Mouse (Mus musculus) large intestine, adult 2 months (tissue): ENCODE results near the gene Zfhx3. TPM values are rescaled to one million over a fixed set of nuclear protein-coding genes. Genes with fewer than 3 reads are reported as not detected.

ENCODE experiments used
- DNase-seq: peaks from one replicate; pipeline ENCODE4 v3.0.0-alpha.2; 2012; ENCODE audit warnings: low read depth, low spot score
- WGBS: fragments of 180-500 bp; shearing (Covaris S2); methylation state at CpG from one replicate; pipeline ENCODE4 v1.1.7; 2018; 5-methylcytosine and 5-hydroxymethylcytosine counted together
- polyA plus RNA-seq: library from polyadenylated mRNA; depleted of rRNA; stranded (reverse); fragments of >200 nt; gene quantifications from 2 replicates; pipeline ENCODE4 v1.2.3, GENCODE M21; 2012

Zfhx3 gene
- polyA plus RNA-seq, 1 experiment, result 0.95 TPM

DNA sequence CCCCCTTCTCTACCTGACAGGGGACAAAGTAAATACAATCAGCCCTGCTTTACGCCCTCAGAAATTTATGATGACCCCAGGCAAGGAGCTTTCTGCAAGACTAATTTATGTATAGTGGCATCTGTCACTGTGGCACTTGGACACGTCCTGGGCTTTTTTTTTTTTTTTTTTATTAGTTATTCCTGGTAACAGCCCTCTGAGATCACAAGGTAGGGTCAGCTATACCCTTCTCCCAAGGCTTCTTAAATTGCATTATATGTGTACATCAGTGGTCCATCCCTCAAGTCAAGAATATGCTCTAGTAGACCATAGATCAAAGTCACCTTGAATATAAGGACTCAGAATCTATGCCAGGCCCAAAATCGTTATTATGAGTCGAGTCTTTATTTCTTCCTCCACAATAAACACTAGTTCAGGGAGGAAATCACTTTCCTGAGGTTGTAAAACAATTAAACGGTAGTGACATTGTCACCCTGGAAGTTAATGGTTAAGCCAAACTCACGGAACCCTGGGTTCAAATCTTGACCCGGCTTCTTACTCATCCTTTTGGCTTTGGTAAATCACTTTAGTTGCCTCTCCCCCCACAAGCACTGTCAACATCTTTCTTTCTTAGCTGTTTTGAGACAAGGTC, 621.6 kb downstream of the Zfhx3 start:
- DNase-seq, result peak; percentile 78
- WGBS, result 30% methylated on average over 7 of the region's 7 CpGs

DNA sequence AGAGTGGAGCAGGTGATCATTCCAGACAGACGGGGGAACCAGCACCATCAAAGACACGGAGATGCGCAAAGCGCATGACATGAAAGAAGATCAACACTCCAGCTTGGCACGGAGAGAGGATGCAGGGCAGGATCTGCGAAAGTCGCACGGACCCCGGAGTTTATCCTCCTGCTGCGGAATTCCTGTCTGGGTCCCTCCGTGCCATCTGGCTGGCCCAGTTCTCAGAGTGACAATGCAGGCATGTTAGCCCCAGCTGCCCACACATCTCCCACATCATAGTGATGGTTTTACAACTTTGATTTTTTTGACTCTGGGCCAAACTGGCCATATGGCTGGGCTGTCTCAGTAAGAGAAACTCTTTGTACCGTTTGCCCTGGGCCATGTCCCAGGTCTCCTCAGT, 623.6 kb downstream of the Zfhx3 start:
- no peak for DNase-seq

DNA sequence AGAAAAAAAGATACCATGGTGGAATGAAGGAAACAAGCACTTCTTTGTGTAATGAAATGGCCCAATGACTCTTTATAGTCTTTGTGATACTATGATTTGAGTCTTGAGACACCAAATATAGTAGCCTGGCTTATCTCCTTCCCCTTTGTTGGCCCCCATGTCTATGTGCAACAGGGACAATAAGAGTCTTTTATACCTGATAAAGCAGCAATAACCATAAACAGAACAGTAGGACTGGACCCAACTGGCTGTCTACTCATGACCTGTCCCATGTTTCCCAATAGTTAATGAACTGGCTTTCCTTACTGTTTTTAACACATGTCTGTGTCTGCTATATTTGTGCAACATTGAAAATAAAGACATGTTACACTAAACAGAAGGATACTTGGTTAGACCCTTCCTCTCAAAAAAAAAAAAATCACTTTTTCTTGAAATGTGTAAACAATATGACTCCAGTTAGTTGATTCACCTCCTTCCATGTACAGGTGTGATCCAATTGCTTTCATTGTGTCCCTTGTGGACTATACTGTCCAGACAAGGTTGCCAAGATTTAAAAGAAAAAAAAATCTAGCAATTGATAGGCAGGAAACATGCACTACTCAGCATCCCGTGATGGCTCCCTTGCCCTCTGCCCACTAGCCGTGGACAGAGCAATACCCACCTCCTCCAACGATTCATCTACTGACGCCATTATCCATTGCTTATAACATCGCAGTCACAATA, 631.0 kb downstream of the Zfhx3 start:
- 57% methylated on average over 5 of the region's 5 CpGs for WGBS
- DNase-seq, result no peak

More for the DNA sequence above, 623.6 kb downstream of the Zfhx3 start:
- 38% methylated on average over 12 of the region's 12 CpGs for WGBS

DNA sequence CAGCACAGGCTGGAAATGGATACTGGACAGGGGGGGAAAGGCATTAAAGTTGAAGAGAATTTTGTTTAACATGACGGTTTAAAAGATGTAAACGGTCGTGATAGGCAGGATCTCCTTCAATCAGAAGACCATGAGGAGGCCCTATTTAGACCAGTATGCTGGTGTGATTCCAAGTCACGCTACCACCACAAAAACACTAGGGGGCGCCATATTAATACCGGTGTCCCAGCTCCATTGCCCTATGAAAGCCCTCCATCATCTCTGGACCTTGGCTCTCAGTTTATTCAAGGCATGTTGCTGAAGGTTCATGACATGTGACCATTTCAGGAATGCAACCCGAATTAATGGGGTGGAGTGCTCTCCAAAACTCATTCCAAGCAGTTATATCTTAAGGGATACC, 631.7 kb downstream of the Zfhx3 start:
- DNase-seq, result no peak
- WGBS, result 30% methylated on average over 7 of the region's 7 CpGs

DNA sequence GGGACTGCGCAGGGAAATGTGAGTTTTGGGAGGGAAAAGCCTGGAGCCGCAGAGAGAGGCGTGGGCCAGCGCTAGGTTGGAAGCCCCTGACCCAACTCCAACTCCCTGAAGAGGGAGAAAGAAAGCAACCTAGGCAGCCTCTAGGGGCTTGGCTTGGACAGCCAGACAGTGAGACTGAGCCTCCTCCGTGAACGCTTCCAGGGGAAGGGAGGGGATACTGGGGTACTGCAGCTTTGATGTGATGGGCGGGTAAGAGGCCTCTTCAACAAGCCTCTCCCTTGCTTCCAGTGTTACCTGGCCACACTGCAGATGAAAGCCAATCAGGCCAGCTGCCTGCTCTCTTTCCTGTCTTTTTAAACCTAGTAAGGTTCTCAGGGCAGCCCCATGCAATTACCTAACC, 635.1 kb downstream of the Zfhx3 start:
- no peak for DNase-seq
- 92% methylated on average over 7 of the region's 7 CpGs for WGBS

DNA sequence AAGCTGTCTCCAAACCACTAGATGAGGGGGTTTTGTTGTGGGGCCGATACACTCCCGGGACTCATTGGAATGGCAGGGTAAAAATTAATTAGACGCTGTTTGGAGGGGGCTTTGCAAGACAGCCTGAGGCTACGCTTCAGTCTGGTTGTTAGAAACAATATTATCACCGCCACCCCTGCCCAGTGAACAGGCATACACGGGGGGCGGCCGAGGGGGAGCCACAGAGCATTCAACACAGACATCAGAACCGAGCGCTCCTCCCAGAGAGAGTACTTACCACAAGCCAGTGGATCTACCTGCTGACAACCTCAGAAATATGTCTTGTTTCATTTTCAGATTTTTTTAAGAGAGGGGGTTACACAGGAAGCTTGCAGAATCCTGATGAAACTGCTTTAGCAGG, 635.9 kb downstream of the Zfhx3 start:
- 90% methylated on average over 10 of the region's 10 CpGs for WGBS
- no peak for DNase-seq

DNA sequence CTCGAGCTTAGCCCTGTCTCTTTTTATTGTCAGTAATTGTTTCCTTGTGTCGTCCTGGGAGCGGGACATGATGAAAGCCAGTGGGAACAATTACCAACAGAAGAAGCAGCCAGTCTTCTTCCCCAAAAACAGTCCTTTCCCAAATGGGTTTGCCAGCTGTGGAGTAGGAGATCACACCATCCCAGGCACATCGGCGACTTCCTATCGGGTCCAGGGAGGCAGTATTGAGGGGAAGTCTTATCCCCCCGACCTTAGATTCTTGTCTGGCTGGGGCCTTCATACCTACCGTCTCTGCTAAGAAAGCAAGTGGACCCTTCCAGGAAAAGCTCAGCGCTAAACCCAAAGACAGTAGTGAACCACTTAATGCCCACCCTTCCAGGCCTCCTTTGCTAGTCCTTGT, 637.4 kb downstream of the Zfhx3 start:
- no peak for DNase-seq
- WGBS, result 85% methylated on average over 9 of the region's 9 CpGs

DNA sequence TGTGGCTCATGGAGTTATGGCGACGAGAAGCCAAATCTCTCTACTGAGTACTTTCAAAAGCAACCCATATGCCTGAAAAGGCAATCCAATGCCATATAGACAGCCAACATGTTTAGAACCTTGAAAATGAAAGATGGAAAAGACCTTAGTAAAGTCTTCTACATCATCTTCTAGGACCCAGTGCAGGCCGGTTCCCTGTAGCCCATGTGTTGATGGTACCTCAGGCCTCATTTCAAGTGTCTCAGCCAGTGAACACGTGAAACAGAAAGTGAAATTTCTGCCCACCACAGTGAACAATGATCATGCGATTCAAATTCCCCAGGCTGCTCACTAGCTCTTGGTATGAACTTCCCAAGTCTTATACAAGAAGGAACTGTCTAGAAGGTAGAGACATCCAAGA, 637.9 kb downstream of the Zfhx3 start:
- no peak for DNase-seq
- WGBS, result 83% methylated on average over 5 of the region's 5 CpGs

DNA sequence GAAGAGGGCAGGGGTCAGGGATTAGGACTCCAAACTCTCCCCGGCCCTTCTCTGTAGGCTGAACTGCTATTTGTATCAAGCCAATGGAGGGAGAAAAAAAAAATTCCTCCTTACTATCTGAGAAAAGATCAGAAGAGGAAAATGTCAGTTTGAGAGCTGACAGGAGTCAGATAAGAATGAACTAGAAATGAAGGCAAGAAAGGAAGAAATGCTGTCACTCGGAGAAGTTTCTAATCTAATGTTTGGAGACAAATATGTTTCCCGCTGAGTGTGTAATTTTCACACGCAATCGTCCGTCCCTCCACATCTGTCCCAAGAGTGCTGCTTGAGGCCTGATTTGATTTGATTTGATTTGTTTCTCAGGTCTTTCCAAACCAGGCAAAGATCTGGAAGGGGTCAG, 639.1 kb downstream of the Zfhx3 start:
- no peak for DNase-seq
- 94% methylated on average over 6 of the region's 6 CpGs for WGBS

DNA sequence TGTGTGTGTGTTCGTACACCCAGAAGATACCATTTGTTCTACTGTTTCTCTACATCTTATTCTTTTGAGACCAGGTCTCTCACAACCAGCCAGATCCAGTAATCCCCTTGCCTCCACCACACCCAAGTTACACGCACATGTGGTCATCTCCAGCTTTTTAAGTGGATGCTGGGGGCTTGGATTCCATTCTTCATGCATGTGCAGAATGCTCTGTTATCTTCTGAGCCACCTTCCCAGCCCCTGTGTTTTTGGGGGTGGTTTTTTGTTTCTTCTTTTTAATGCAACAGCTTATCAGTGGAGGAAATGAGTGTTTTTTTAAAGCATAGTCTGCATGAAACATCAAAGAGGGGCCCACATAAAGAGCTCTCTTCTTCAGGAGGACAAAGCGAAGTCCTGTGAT, 639.8 kb downstream of the Zfhx3 start:
- DNase-seq, result no peak
- 90% methylated on average over 3 of the region's 3 CpGs for whole genome bisulfite sequencing

DNA sequence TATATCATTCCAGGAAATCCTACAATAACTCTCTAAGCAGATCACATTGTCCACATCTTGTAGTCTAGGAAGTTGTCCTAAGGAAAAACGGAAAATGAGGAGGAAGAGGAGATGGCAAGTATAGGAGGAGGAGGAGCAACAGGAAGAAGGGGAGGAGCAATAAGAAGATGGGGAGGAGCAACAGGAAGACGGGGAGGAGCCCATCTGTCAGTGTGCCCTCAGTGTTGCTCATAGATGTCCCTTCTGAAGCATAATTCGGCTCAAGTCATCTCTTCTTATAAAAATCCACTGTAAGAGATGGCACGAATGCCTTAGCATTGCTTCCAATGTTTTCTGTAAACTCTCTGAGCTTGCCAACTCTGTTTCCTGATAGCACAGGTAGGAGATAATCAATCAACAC, 640.8 kb downstream of the Zfhx3 start:
- DNase-seq, result no peak
- 89% methylated on average over 4 of the region's 4 CpGs for WGBS

DNA sequence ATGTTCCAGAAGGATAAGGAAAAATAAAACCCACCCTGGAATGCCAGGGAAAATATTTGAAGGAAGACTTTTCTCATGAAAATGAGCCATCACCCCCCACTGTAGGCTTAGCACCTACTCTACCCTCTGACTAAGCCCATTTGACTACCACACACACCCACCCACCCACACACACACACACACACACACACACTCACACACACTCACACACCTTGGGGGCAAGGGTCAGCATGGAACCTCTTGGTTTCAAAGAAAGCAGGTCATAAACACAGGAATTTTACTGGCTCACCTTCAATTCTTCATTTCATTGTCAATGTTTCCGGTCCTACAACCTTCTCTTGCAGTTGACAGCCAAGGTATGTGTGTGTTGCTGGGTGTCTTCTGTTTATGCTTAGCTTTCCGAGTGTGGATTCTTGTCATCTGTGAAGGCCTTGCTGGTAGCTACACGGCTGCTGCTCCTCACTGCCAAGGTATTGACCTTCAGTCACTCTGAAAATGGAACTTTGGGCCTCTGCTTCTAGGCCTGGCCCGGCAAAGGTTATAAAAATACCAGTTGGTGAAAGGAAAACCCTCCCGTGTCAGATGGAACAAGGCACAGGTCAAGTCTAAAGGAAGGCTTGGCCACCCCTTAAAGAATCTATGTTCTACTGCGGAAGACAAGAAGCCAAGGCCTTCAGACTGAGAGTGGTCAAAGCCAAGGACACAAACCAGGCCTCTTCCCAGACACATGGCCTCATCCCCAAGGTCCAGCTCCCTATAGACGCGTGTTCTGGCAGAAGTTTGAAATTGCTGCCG, 641.6 kb downstream of the Zfhx3 start:
- 53% methylated on average over 9 of the region's 9 CpGs for WGBS
- DNase-seq, result no peak

DNA sequence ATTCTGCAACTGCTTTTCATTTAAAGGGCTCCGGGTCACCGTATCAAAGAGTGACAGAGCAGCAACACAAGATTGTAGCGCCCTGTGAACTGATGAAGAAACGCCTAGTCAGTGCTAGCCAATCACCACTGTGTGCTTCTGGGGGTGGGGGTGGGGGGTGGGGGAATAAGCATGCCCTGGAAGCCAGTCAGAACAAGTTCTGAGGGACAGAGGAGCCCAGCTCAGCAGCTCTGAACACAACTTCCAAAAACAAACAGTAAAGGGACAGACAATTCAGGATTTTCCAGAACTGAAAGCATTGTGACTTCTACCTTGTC, 642.2 kb downstream of the Zfhx3 start:
- DNase-seq, result no peak
- WGBS, result 89% methylated on average over 4 of the region's 4 CpGs

DNA sequence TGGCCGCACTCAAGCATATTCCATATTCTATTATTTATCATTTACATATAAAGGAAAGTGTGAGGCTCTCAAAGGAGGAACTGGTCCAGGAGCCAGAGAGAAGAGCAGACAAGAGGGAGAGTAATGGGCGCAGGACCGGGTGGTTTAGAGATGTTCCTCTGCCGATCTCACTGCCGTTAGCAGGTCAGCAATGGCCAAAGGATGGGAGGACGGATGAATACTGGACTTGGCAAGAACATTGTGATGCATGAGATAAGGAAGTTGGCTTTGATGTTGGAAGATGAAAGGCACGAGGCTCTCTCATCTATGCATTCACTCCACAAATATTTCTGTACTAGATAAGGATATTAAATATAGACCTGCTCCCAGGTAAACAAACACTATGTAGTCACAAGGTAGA, 648.6 kb downstream of the Zfhx3 start:
- 42% methylated on average over 7 of the region's 7 CpGs for WGBS

DNA sequence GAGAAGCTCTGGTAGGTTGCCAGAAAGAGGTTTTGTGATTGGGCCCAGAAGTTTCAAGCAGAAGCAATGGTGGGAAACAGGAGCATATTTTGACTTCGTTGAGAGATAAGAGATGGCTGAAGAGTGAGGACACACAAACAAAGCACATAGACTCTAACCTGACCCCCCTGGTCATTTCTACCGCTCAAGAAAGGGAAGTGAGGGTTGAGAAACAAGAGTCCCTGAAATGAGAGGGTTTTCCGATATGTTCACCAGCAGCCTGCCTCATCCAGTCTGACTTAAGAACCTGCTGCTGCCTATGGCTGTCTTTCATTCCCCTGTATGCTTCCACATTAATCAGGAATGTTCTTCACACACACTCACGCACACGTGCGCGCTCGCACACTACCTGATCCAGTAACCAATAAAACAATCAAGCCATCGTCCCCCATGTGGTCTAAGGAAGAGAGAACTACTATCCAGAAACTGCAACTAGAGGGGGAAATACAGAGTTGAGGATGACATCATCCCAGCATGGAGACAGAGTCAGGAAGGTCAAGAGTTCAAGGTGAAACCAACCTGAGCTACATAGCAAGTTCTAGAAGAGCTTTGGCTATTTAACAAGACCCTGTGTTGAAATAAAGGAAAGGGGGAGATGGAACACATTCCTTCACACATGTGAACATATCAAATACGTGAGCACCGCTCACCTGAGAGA, 649.7 kb downstream of the Zfhx3 start:
- no peak for DNase-seq

More for the DNA sequence above, 648.6 kb downstream of the Zfhx3 start:
- no peak for DNase-seq

DNA sequence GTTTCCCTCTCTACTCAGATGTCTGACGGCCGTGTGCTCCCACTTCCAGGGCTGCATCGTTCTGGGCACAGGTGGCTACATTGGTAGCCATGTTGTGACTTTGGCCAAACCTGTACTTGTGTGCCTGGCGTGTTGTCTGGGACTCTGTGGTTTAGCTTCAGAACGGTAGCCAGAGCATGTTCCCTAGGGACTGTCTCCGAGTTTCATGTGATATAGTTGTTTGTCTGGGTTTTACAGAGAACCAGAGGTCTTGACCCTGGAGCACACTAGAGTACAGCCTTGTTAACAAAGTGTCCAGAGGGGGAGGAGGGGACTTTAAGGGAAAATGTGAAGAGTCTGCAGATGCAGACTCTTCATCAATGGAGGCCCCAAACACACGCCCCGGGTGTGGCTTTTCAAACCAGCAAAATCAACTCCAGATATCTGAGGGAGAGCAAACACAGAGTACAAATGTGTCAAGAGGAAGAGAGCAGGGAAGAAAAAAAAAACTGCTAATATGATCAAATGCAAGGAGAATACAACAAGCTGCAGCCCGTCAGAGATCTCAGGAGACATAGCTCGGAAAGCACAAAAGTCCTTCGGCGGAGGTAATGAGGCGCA, 650.6 kb downstream of the Zfhx3 start:
- DNase-seq, result no peak
- 74% methylated on average over 13 of the region's 13 CpGs for WGBS

More for the DNA sequence above, 649.7 kb downstream of the Zfhx3 start:
- 88% methylated on average over 11 of the region's 11 CpGs for WGBS

DNA sequence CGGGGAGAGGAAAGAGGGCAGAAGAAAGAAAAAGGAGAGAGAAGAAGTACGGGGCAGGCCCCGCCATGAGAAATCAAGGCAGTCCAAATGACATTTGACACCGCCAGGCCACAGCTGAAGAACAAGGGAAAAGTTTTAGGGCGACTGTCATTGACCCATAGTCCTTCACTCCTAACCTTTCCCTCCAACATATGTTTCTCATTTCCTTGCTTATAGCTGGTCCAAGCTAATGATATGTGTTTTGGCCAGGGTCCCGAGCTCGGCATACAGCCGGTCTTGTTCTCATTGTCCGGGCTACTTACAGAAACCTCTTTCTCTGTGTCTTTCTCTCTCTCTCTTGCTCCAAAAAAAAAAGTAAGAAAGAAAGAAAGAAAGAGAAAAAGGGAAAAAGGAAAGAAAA, 651.4 kb downstream of the Zfhx3 start:
- 59% methylated on average over 9 of the region's 9 CpGs for WGBS

DNA sequence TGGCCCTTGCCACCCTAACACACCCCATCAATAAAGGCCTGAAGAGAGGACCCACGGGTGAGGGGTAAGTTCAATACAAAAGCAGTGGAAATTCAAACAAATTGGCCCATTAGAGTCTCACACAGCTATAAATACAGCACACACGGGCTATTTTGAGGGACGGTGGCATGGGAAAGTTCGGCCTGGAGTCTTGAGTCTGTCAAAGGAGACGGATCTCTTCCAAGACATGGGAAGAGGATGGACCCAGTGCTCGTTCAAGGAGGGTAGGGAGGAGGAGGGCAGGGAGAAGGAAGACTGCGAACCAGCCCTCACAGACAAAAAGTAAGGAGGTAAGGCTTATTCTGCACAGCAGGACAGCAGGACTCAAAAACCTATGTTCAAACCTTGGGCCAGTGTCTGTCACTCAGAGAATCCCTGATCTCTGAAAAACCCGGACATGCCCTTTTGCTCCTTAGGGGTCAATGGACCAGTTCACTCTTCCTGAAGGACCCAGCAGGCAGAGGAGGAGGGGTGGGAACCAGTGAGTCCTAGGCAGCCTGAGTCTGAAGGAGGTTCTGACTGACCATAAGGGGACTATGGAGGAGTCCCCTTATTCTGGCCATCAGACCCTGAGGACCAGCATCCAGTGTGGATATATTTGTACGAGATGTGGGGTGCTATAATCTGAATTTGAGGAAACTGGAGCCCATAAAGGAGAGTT, 652.1 kb downstream of the Zfhx3 start:
- DNase-seq, result no peak
- WGBS, result 79% methylated on average over 9 of the region's 9 CpGs

More for the DNA sequence above, 651.4 kb downstream of the Zfhx3 start:
- no peak for DNase-seq

DNA sequence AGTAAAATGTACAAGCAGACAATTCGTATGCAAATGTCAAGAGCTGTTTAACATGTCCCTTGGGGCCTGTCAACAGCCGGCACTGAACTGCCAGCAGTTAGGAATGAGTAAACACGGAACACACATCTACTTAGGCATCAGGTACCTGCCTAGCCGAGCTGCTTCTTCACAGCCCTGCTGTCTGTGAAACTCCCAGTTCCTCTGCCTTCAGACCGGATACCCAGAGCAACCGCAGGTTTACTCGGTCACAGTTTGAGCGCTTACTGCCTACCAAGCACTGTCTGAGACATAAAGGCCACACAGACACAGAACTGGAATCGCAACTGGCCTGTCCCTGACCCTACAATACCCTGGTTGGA, 652.6 kb downstream of the Zfhx3 start:
- WGBS, result 81% methylated on average over 9 of the region's 9 CpGs

More for the DNA sequence above, 652.6 kb downstream of the Zfhx3 start:
- no peak for DNase-seq
